Mouse (Mus musculus) midbrain, postnatal 0 days (tissue): ENCODE results near the gene Brca1. TPM values are rescaled to one million over a fixed set of nuclear protein-coding genes. Genes with fewer than 3 reads are reported as not detected.

Experiments used
- ATAC-seq: fragments of 200-750 bp; cut with Nextera tagmentation; 2 replicates; pipeline ENCODE4 v1.8.0; 2017; ENCODE audit warnings: moderate number of reproducible peaks, mild to moderate bottlenecking, moderate TSS enrichment, moderate library complexity; ENCODE audit not compliant: low FRiP score
- DNase-seq: peaks from one replicate; pipeline ENCODE4 v3.0.0-alpha.2; 2015; ENCODE audit warnings: low spot score
- H3K27ac ChIP-seq: fragments of 300-500 bp; sonication (generic); 2 replicates; pipeline ENCODE4 v1.5.1; 2014; ENCODE audit warnings: low read depth, mild to moderate bottlenecking, low read length, mixed read lengths
- H3K27me3 ChIP-seq: fragments of 300-500 bp; sonication (generic); 2 replicates; pipeline ENCODE4 v1.6.1; 2014; ENCODE audit warnings: low read length, control low read depth, mixed read lengths; ENCODE audit not compliant: insufficient read depth
- H3K36me3 ChIP-seq: fragments of 300-500 bp; sonication (generic); 2 replicates; pipeline ENCODE4 v1.6.1; 2014; ENCODE audit warnings: low read length, control low read depth, mixed read lengths; ENCODE audit not compliant: insufficient read depth
- H3K4me1 ChIP-seq: fragments of 300-500 bp; sonication (generic); 2 replicates; pipeline ENCODE4 v1.6.1; 2014; ENCODE audit warnings: mild to moderate bottlenecking, control low read depth, antibody characterized with exemption, low read length, mixed read lengths; ENCODE audit not compliant: insufficient read depth
- H3K4me2 ChIP-seq: fragments of 300-500 bp; sonication (generic); 2 replicates; pipeline ENCODE4 v1.6.1; 2014; ENCODE audit warnings: low read depth, mild to moderate bottlenecking, low read length, mixed read lengths; ENCODE audit not compliant: poor library complexity, severe bottlenecking
- H3K4me3 ChIP-seq: fragments of 300-500 bp; sonication (generic); 2 replicates; pipeline ENCODE4 v1.5.1; 2014; ENCODE audit warnings: low read depth, mild to moderate bottlenecking, low read length, moderate library complexity
- H3K9ac ChIP-seq: fragments of 300-500 bp; sonication (generic); replicated peaks from 2 replicates; pipeline ENCODE4 v1.6.1; 2014; ENCODE audit warnings: mild to moderate bottlenecking, low read length, moderate library complexity, mixed read lengths; ENCODE audit not compliant: poor library complexity, severe bottlenecking
- H3K9me3 ChIP-seq: fragments of 300-500 bp; sonication (generic); 2 replicates; pipeline ENCODE4 v1.6.1; 2016; ENCODE audit warnings: low read length, control low read depth
- CTCF ChIP-seq: IDR thresholded peaks from 2 replicates; pipeline ENCODE4 v1.5.1; 2016; ENCODE audit warnings: antibody characterized with exemption, mild to moderate bottlenecking
- WGBS: fragments of 180-500 bp; shearing (Covaris S2); extraction: QIAGEN DNeasy Blood & Tissue Kit; methylation state at CpG from one replicate; pipeline ENCODE4 v1.1.7; 2014; 5-methylcytosine and 5-hydroxymethylcytosine counted together
- polyA plus RNA-seq: library from polyadenylated mRNA; unstranded; fragments of >200 nt; fragmentation: Nextera tagmentation; extraction: Ambion mirVana; gene quantifications from 2 replicates; pipeline ENCODE4 v1.2.1, GENCODE M21; 2015
- total RNA-seq: library from RNA; depleted of rRNA; stranded (reverse); fragments of >200 nt; gene quantifications from 2 replicates; pipeline ENCODE4 v1.2.3, GENCODE M21; 2014

Brca1 gene
- total and polyA plus RNA-seq, 2 experiments from 2014 or later = 0.84 to 2.8 TPM

DNA sequence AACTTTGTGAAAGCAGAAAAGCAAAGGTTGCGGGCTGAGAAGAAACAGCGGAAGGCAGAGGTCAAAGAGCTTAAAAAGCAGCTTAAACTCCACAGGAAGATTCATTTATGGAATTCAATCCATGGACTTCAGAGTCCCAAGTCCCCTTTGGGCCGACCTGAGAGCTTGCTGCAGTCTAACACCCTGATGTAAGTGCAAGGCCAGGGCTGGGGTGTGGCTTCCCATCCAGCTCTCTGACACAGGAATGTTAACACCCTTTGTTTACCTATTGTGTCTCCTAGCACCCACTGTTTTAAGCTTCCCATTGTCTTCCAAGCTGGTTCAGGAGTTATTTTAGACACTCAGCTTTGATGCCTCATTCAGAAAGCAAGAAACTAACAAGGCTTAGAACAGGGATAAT, 16.7 kb upstream of the Brca1 start:
- ATAC-seq (no peak), DNase-seq (no peak)
- Histone ChIP-seq H3K9ac (no peak overlapping the region), H3K4me3 (no peak overlapping the region), H3K4me2 (no peak overlapping the region), H3K9me3 (no peaks in the 10 kb centered on the region), H3K27ac (no peak overlapping the region), H3K36me3 (peaks cover 72% of the 10 kb centered on the region), H3K4me1 (no peaks in the 10 kb centered on the region), H3K27me3 (no peaks in the 10 kb centered on the region)
- TF ChIP-seq CTCF = no peak
- 73% methylated on average over 3 of the region's 3 CpGs for WGBS

DNA sequence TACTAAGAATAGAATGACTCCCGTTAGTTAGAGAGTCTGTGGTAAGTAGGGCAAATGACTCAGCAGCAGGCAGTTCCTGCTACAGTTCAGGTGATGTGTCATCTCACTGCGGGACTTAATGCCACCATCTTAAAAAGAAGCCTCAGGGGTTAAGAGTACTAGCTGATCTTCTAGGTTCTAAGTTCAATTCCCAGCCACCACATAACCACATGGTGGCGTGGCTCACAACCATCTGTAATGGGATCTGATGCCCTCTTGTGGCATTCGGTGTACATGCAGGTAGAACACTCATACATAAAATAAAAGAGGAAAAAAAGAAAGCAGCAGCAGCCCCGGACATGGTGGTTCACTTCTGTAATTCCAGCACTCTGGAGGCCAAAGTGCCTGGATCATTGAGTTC, 10.6 kb upstream of the Brca1 start:
- Histone ChIP-seq H3K4me3 (no peak overlapping the region), H3K9ac (no peak overlapping the region), H3K27ac (no peak overlapping the region), H3K9me3 (no peaks in the 10 kb centered on the region), H3K27me3 (no peaks in the 10 kb centered on the region), H3K4me1 (no peaks in the 10 kb centered on the region), H3K4me2 (no peak overlapping the region), H3K36me3 (peaks cover 40% of the 10 kb centered on the region)
- WGBS = 31% methylated on average over 5 of the region's 5 CpGs
- peak; percentile 94 for TF ChIP-seq CTCF
- DNase-seq = peak; percentile 77
- ATAC-seq = no peak

DNA sequence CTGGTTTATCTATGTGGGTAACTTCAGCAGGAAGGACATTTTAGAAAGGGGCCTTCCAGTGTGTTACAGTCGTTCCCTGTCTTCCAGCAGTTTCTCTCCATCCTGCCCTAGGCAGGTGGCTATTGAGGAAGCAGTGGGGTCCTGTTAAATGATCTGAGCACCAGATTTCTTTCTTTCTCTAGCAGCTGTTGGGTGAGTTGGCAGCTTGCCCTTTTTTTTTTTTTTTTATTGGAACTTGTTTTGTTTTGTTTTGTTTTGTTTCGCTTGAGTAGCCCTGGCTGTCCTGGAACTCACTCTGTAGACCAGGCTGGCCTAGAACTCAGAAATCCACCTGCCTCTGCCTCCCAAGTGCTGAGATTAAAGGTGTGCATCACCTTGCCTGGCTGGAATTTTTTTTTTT, 5.2 kb upstream of the Brca1 start:
- WGBS = 64% methylated on average over 2 of the region's 2 CpGs
- no peak for TF ChIP-seq CTCF
- H3K4me2 ChIP-seq = no peak overlapping the region
- H3K4me1 ChIP-seq = peaks cover 11% of the 10 kb centered on the region; the same call in 1 of the 2 replicates
- no peaks in the 10 kb centered on the region for H3K27me3 ChIP-seq
- H3K36me3 ChIP-seq = peaks cover 22% of the 10 kb centered on the region; the same call in 1 of the 2 replicates
- no peaks in the 10 kb centered on the region for H3K9me3 ChIP-seq
- H3K27ac ChIP-seq = no peak overlapping the region
- H3K9ac ChIP-seq = no peak overlapping the region
- ATAC-seq (no peak), DNase-seq (no peak)
- no peak overlapping the region for H3K4me3 ChIP-seq

DNA sequence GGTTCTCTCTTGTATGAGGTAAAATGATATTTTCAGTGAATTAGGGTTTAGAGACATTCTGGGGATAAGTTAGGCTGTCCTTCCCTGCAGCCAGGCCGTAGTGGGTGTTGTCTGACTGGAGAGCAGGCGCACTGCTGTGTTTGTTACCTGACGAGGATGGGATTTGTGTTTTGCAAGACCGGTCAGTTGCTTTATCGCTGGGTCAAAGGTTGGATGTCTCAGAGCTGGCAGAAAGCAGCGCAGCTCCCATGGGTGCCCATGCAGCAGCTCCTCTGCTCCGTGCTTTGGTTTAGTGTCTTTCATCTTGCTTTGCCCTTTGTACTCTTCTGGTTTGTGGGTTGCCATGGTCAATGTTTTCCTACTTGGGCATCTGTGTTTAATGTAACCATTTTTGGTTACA, 4.8 kb upstream of the Brca1 start:
- 91% methylated on average over 7 of the region's 7 CpGs for WGBS
- Histone ChIP-seq H3K9me3 (no peaks in the 10 kb centered on the region), H3K36me3 (peaks cover 22% of the 10 kb centered on the region; the same call in 1 of the 2 replicates), H3K4me1 (peaks cover 11% of the 10 kb centered on the region; the same call in 1 of the 2 replicates), H3K27ac (no peak overlapping the region), H3K9ac (no peak overlapping the region), H3K4me2 (no peak overlapping the region), H3K4me3 (no peak overlapping the region), H3K27me3 (no peaks in the 10 kb centered on the region)
- no peak for TF ChIP-seq CTCF
- ATAC-seq (no peak), DNase-seq (no peak)

DNA sequence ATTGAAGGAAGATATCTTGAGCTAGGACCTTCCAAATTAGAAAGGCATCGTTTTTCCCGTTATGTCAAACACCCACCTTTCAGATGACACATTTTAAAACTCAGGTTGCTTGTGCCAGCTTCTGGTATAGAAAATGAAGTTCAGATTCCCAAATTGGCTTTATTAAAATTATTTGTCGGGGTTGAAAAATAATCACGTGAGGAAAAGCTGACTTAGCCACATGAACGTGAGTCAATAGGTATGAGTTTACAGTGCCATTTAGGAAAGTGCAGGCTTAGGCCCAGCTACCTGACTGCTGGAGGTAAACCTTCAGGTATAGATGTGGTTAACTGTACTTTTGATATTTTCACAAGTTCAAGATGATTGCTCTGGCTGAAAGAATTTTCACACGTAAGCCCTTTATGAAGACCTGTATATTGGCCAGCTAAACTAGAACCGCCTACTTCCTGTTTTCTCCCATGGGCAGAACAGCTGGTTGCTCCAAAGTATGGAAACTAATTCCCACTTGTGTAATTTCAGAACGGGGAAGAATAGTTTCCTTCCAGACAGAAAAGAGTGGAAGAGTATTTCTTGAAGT, 1.7 kb upstream of the Brca1 start:
- no peak for TF ChIP-seq CTCF
- H3K36me3 ChIP-seq = peaks cover 2% of the 10 kb centered on the region; the same call in 1 of the 2 replicates
- peak overlapping the region; percentile 61 for H3K9ac ChIP-seq
- no peaks in the 10 kb centered on the region for H3K9me3 ChIP-seq
- peak overlapping the region; percentile 53 for H3K4me3 ChIP-seq
- peak overlapping the region; percentile 82 for H3K27ac ChIP-seq
- H3K4me2 ChIP-seq = peak overlapping the region; percentile 68
- no peaks in the 10 kb centered on the region for H3K27me3 ChIP-seq
- peak; percentile 19 for DNase-seq
- ATAC-seq = no peak
- H3K4me1 ChIP-seq = peaks cover 11% of the 10 kb centered on the region; the same call in 1 of the 2 replicates
- WGBS = 22% methylated on average over 8 of the region's 8 CpGs

DNA sequence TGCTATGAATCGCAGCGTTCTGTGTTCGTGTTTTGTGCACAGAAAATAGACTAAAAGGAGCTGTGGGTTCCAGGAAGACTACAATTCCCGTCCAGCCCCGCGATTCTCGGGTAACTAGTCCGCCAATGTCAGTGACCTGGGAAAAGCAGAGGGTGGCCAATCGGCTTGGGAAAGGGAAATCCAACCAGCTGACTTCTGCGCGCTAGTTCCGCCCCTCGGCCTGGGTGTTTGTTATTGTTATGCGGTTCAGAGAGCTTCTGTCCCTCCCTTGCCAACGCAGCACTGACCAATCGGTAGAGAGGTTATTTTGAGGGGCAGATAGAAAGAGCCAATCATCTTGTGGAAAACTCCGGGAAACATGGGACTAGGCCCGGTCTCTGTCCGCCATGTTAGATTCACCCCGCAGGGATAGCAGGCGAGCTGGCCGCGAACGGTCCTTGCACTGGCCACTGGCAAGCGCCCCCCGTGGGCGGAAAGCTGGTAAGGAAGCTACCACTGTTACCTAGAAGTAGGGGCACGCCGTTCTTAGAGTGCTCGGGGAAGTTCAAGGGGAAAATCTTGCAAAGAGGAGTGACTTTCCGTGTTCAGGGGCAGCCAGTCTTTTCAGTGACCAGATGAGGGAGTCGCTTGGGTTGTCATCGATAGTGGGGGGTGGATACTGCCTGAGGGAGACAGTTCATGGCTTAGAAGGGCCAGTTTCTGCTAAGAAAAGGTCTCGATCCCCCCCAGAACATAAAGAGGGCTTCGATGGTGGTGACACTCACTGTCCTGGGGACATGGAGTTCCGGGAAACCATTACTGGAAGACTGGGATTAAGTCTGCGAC, 933 bp upstream of the Brca1 start:
- Histone ChIP-seq H3K9me3 (no peaks in the 10 kb centered on the region), H3K36me3 (peaks cover 2% of the 10 kb centered on the region; the same call in 1 of the 2 replicates), H3K9ac (peak overlapping the region; percentile 61), H3K4me1 (peaks cover 11% of the 10 kb centered on the region; the same call in 1 of the 2 replicates), H3K4me3 (peak overlapping the region; percentile 53), H3K27ac (peak overlapping the region; percentile 88), H3K27me3 (no peaks in the 10 kb centered on the region), H3K4me2 (peak overlapping the region; percentile 68)
- peak; percentile 98 for ATAC-seq
- TF ChIP-seq CTCF = peak; percentile 65
- DNase-seq = peak; percentile 100
- WGBS = under 1% methylated on average over 37 of the region's 37 CpGs
